Mouse (Mus musculus): Measurements from ENCODE around the gene Klrc2.
"Not testable (repeated sequence)": the region's sequence is repeated elsewhere in the genome, so short reads cannot be mapped to it uniquely, and the experiment has no call there.

The Klrc2 gene

DNA sequence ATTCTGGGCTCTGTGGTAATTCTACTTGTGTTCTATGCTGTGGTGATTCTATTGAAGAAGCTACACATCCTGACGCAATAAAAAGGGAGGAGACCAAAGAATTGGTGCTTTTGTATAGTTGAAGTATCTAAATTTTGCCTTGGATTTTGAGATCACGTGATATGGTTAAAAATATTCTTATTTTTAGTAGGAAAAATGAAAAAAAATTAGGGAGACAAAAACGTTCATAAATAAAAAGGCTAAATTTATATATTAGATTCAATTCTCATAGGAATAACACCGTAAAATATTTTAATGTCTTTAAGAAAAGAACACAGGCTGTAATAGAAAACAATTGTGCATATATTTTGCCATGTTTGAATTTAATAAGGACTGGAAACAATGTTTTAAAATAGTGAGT is at the start of gene Klrc2:
Gene Klrc2, minus strand, starts transcription at position 101 of the 400 bp plus-strand sequence.
- not testable (repeated sequence) for DNase-seq

GRCm38 (mm10) chr6:129691436-129691835 is 30.9 kb upstream of the Klrc2 start:
- not testable (repeated sequence) for DNase-seq

GRCm38 (mm10) chr6:129680379-129680778 is 19.9 kb upstream of the Klrc2 start:
- DNase-seq = no peak

- DNase-seq = no peak
Measured at GRCm38 (mm10) chr6:129678873-129679272, 18.4 kb upstream of the Klrc2 start, which contains the start of gene Klrc1. Gene Klrc1 (minus strand): TSS chr6:129678973.

DNA sequence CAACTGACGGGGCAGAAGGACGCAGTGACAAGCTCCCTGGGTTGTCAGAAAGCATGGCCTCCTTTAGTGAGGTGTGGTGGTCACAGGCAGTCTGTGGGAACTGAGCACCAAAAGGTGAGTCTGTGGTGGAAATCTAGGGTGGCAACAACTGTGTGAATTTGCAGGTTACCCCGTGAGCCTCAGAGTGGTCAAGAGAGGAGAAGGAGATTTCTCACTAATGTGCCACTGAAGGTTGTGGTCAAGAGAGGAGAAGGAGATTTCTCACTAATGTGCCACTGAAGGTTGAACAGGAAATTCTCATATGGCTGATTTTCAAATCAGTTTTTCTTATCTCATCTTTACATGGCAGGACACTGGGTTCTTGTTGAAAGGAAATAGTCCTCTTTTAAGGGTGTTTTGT is 812 bp upstream of the Klrc2 start:
- not testable (repeated sequence) for DNase-seq

DNA sequence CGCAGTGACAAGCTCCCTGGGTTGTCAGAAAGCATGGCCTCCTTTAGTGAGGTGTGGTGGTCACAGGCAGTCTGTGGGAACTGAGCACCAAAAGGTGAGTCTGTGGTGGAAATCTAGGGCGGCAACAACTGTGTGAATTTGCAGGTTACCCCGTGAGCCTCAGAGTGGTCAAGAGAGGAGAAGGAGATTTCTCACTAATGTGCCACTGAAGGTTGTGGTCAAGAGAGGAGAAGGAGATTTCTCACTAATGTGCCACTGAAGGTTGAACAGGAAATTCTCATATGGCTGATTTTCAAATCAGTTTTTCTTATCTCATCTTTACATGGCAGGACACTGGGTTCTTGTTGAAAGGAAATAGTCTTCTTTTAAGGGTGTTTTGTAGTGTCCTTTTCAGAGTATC is 16.4 kb downstream of the Klrc2 start:
- DNase-seq = not testable (repeated sequence)

DNA sequence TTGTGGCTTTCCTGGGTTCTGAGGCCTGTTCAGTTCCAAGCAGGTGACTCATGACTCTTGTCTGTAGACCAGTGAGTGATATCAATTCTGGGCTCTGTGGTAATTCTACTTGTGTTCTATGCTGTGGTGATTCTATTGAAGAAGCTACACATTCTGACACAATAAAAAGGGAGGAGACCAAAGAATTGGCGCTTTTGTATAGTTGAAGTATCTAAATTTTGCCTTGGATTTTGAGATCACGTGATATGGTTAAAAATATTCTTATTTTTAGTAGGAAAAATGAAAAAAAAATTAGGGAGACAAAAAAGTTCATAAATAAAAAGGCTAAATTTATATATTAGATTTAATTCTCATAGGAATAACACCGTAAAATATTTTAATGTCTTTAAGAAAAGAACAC is 17.3 kb downstream of the Klrc2 start, which contains the start of gene Klrc3:
Gene Klrc3, minus strand, starts transcription at position 101 of the 400 bp plus-strand sequence.
- DNase-seq = not testable (repeated sequence)

DNA sequence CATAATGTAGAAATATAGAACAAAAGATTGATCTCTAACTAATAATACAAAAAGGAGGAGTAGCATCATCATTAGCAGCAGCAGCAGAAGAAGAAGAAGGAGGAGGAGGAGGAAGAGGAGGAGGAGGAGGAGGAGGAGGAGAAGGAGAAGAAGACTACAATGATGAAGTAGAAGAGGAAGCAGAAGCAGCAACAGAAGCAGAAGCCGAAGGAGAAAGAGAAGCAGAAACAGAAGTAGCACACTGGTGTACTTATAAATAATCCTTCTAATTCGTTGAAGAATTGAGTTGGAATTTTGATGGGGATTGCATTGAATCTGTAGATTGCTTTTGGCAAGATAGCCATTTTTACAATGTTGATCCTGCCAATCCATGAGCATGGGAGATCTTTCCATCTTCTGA is 29.4 kb downstream of the Klrc2 start:
- DNase-seq = not testable (repeated sequence)

- no peak for DNase-seq
Measured at GRCm38 (mm10) chr6:129623735-129624134, 36.8 kb downstream of the Klrc2 start, which contains the start of gene Klrk1. Gene Klrk1 (minus strand): TSS chr6:129623864.

DNA sequence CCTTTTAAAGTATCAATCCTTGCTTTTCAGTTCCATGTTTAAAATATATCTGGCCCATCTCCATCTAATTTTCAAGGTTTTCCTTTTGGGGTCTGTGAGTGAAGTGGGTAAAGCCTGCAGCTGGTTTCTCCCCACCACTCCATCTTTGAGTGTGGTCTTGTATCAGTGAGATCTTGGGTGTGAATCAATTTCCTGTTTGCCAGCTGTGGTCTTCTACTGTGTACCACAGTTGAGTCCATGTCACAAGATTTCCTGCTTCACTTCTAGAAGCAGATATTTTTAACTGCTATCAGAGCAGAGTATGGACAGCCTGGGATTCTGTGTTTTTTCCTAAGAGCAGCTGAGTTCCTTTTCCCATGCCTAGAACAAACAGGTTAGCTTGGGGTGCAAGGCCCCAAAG is 52.1 kb downstream of the Klrc2 start:
- no peak for DNase-seq

Measured in lung, postnatal 14 days (tissue).